Mouse (Mus musculus) ES-E14 (cell line): Measurements from ENCODE around the gene Utrn. TPM values are rescaled to one million over a fixed set of nuclear protein-coding genes. Genes with fewer than 3 reads are reported as not detected.
A peak's percentile ranks its signal among the peaks of the same experiment; 100 is the strongest.

Experiments
- DNase-seq: peaks from one replicate; pipeline ENCODE4 v3.0.0-alpha.2; 2013; ENCODE audit warnings: low read depth, low spot score
- H3K27ac ChIP-seq: 2 replicates; pipeline ENCODE4 v1.5.1; 2012; ENCODE audit warnings: low read depth, mild to moderate bottlenecking, low read length, moderate library complexity, mixed read lengths; ENCODE audit not compliant: poor library complexity, insufficient read depth, severe bottlenecking
- H3K36me3 ChIP-seq: 2 replicates; pipeline ENCODE4 v1.6.1; 2012; ENCODE audit warnings: mild to moderate bottlenecking, low read length, moderate library complexity, mixed read lengths; ENCODE audit not compliant: control insufficient read depth, poor library complexity, insufficient read depth, severe bottlenecking
- H3K4me1 ChIP-seq, 2 experiments: fragments of 150-350 bp in 1 of 2; sonication (generic) in 1 of 2; 2 replicates each; pipeline ENCODE4 v1.6.1; 2012; ENCODE audit warnings: low read length in 2 of 2, mild to moderate bottlenecking in 1 of 2, mixed read lengths in 1 of 2; ENCODE audit not compliant: control insufficient read depth in 2 of 2, insufficient read depth in 2 of 2, poor library complexity in 1 of 2
- H3K4me3 ChIP-seq, 2 experiments: fragments of 150-350 bp in 1 of 2; sonication (generic) in 1 of 2; 2 replicates each; pipeline ENCODE4 v1.5.1; 2012; ENCODE audit warnings: low read length in 2 of 2, low read depth in 1 of 2, mild to moderate bottlenecking in 1 of 2, mixed read lengths in 1 of 2; ENCODE audit not compliant: insufficient read depth in 1 of 2, poor library complexity in 1 of 2, severe bottlenecking in 1 of 2
- H3K9ac ChIP-seq: 2 replicates; pipeline ENCODE4 v1.6.1; 2012; ENCODE audit warnings: low read depth, mild to moderate bottlenecking, low read length, mixed read lengths; ENCODE audit not compliant: poor library complexity, insufficient read depth, severe bottlenecking
- H3K9me3 ChIP-seq: fragments of 150-350 bp; sonication (generic); 2 replicates; pipeline ENCODE4 v1.6.1; 2012; ENCODE audit warnings: low read depth, mild to moderate bottlenecking, low read length; ENCODE audit not compliant: control insufficient read depth, insufficient read depth
- CHD2 ChIP-seq: IDR thresholded peaks from 2 replicates; pipeline ENCODE4 v1.6.1; 2014; ENCODE audit warnings: mild to moderate bottlenecking, low read depth, low read length, inconsistent platforms
- HCFC1 ChIP-seq: IDR thresholded peaks from 2 replicates; pipeline ENCODE4 v1.6.1; 2012; ENCODE audit warnings: low read length, inconsistent platforms, borderline replicate concordance; ENCODE audit not compliant: insufficient read depth
- MAFK ChIP-seq: IDR thresholded peaks from 2 replicates; pipeline ENCODE4 v1.6.1; 2014; ENCODE audit warnings: mild to moderate bottlenecking, low read depth, low read length, inconsistent platforms; ENCODE audit not compliant: insufficient read depth
- ZC3H11A ChIP-seq: IDR thresholded peaks from 2 replicates; pipeline ENCODE4 v1.6.1; 2012; ENCODE audit warnings: low read depth, mild to moderate bottlenecking, inconsistent platforms, low read length, borderline replicate concordance
- ZNF384 ChIP-seq: IDR thresholded peaks from 2 replicates; pipeline ENCODE4 v1.6.1; 2012; ENCODE audit warnings: low read depth, low read length, inconsistent platforms
- in situ Hi-C, 2 experiments: fragments of 600-800 bp; cut with MboI; formaldehyde crosslinking; loops; one replicate each; pipeline ENCODE4 v1.15.1; 2025; ENCODE audit warnings: low sequenced_read_pairs in 2 of 2, inconsistent platforms in 1 of 2; ENCODE audit not compliant: unreplicated experiment in 2 of 2
- total RNA-seq: library from RNA; depleted of rRNA; stranded (reverse); fragments of 300-350 nt; gene quantifications from 2 replicates; pipeline ENCODE4 v1.2.3, GENCODE M21; 2012

The Utrn gene
- total RNA-seq, 1 experiment, result 66.9 TPM

DNA sequence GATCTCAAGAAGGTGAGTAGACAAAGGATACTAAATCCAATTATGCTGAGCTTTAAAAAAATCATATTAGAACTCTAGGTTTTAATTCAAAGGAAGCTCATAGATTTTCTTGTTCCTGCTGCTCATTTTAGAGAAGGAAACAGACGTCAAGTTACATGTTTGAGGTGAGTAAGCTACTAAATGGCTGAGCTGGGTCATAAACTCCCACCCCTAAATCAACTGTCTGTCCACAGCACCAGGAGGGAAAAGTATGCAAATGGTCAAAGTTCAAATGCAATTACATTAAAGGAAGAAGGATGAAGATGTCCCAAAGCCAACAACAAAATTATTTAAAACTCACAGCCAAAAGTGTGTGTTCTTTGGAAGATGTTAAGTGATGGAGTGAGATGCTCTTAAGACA, 139.5 kb downstream of the Utrn start:
- Histone ChIP-seq H3K27ac (no peak overlapping the region), H3K9me3 (no peaks in the 10 kb centered on the region), H3K4me1 (peaks cover 0 to 8% of the 10 kb centered on the region in 2 experiments; a peak in 2 of 4 replicates), H3K4me3 (no peak overlapping the region), H3K9ac (no peak overlapping the region), H3K36me3 (peaks cover 2% of the 10 kb centered on the region)
- DNase-seq, result no peak
- TF ChIP-seq ZC3H11A (no peak), CHD2 (no peak), HCFC1 (no peak)
- in situ Hi-C loops, result no loop called here

GRCm38 (mm10) chr10:12729033-12729432, 140.1 kb downstream of the Utrn start:
- no peak for DNase-seq
- in situ Hi-C loops, result no loop called here
- peaks cover 2% of the 10 kb centered on the region; the same call in 1 of the 2 replicates for H3K36me3 ChIP-seq

GRCm38 (mm10) chr10:12727881-12728280, 141.3 kb downstream of the Utrn start:
- TF ChIP-seq CHD2 (no peak), ZC3H11A (no peak), HCFC1 (no peak), MAFK (no peak), ZNF384 (no peak)
- Histone ChIP-seq H3K4me1 (peaks cover 0 to 8% of the 10 kb centered on the region in 2 experiments; a peak in 2 of 4 replicates), H3K9ac (no peak overlapping the region), H3K36me3 (peaks cover 2% of the 10 kb centered on the region; the same call in 1 of the 2 replicates), H3K9me3 (no peaks in the 10 kb centered on the region), H3K27ac (no peak overlapping the region), H3K4me3 (no peak overlapping the region)
- DNase-seq, result no peak
- in situ Hi-C loops, result no loop called here

More at GRCm38 (mm10) chr10:12729033-12729432, 140.1 kb downstream of the Utrn start:
- no peak for TF ChIP-seq ZC3H11A
- TF ChIP-seq HCFC1, result no peak
- TF ChIP-seq ZNF384, result no peak
- Histone ChIP-seq H3K9me3 (no peaks in the 10 kb centered on the region), H3K4me1 (peaks cover 0 to 8% of the 10 kb centered on the region in 2 experiments; a peak in 2 of 4 replicates), H3K9ac (no peak overlapping the region), H3K4me3 (no peak overlapping the region), H3K27ac (no peak overlapping the region)

DNA sequence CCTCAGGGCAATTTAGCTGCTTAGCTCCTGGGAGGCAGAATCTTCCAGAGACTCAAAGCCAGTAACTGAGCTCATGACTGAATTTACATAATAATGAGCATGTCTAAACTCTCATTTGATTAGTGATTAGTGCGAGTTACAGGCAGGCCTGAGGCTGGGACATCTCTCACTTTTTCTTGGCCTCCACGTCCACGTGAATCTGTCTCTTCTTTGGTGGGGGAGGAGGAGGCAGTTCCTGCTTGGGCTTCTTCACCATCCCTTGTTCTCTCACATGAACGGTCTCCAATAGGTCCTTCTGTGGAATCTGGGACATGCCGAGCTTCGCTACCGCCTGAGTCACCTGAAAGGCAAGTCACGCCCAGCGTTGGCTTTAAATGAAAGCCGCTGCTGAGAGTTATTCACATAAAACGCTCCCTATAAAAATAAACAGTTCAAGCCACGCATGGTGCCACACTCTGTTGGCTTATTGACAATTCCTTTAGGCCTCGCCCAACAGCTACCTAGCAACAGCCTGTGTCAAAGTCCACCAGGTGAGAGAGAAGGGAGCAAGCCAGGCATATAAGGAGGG, 143.0 kb downstream of the Utrn start:
- H3K9me3 ChIP-seq, result no peaks in the 10 kb centered on the region
- no peak for TF ChIP-seq ZC3H11A
- TF ChIP-seq MAFK, result no peak
- no peak for TF ChIP-seq CHD2
- TF ChIP-seq ZNF384, result no peak
- TF ChIP-seq HCFC1, result no peak
- H3K4me3 ChIP-seq, result no peak overlapping the region
- H3K36me3 ChIP-seq, result peaks cover 2% of the 10 kb centered on the region; the same call in 1 of the 2 replicates
- H3K27ac ChIP-seq, result no peak overlapping the region
- H3K4me1 ChIP-seq, result peaks cover 0 to 8% of the 10 kb centered on the region in 2 experiments; a peak in 2 of 4 replicates
- no peak overlapping the region for H3K9ac ChIP-seq
- in situ Hi-C loops, result no loop called here
- DNase-seq, result peak; percentile 28
